Mouse (Mus musculus): ENCODE measurements around the gene Ripor3. TPM values are rescaled to one million over a fixed set of nuclear protein-coding genes. Genes with fewer than 3 reads are reported as not detected.

The Ripor3 gene
- polyA plus RNA-seq, 1 experiment = 2.4 TPM

DNA sequence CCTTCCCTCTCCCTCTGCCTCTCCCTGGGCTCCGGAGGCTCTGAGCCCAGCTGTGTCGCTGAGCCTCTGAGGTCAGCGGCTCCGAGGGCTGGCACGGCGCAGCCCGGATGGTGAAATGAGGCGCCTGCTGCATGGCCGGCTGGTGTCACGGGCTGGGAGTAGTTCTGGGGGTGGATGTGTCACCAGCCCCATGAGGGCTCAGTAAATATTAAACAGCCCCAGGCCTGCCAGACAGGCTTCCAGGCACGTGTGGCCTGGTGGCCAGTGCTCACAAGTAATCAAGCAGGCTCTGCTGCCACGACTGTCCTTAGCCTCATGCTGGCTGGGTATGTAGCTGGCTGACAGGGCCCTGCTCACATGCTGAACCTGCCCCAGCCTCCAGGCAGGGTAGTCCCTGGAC, 7.0 kb downstream of the Ripor3 start:
- Histone ChIP-seq H3K27ac (ENCODE audit: insufficient read depth, low read length) (no peak overlapping the region), H3K9ac (ENCODE audit: low read depth, poor library complexity, severe bottlenecking) (no peak overlapping the region), H3K36me3 (ENCODE audit: control insufficient read depth, insufficient read depth, low read length, poor library complexity, severe bottlenecking) (no peaks in the 10 kb centered on the region), H3K27me3 (ENCODE audit: control insufficient read depth, insufficient read depth, low read length, poor library complexity, severe bottlenecking) (no peaks in the 10 kb centered on the region), H3K9me3 (replicated peaks; ENCODE audit: control insufficient read depth, insufficient read depth, low read length, poor library complexity, severe bottlenecking) (no peaks in the 10 kb centered on the region), H3K4me1 (ENCODE audit: control insufficient read depth, insufficient read depth, low read length) (no peaks in the 10 kb centered on the region), H3K4me3 (ENCODE audit: low read depth, low read length) (no peak overlapping the region)
- no peak for TF ChIP-seq POLR2A (IDR thresholded peaks at IDR 0.05; ENCODE audit: insufficient read depth, low read length)
- TF ChIP-seq EP300 (IDR thresholded peaks at IDR 0.05; ENCODE audit: insufficient read depth, low read depth, low read length) = no peak
- TF ChIP-seq CTCF (IDR thresholded peaks at IDR 0.05; ENCODE audit: low read depth, low read length) = no peak

DNA sequence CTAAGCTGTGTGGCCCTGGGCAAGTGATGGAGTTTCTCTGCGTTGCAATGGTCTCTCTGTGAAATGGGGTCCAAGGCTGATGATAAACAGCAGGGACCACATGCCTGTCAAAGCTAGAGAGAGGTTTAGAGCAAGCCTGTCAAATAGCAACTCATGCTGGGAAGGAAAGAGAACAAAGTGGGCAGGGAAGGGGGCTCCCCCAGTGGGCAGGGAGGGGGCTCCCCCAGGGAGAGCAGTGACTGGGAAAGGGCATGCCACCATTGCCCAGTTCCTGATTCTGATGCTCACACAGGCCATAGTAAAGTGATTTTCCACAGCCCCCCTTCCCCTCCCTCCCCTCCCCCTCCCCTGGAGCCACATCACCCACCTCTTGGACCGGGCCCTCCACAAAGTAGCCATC, 7.5 kb downstream of the Ripor3 start:
- Histone ChIP-seq H3K27ac (ENCODE audit: insufficient read depth, low read length) (no peak overlapping the region), H3K9me3 (replicated peaks; ENCODE audit: control insufficient read depth, insufficient read depth, low read length, poor library complexity, severe bottlenecking) (no peaks in the 10 kb centered on the region), H3K36me3 (ENCODE audit: control insufficient read depth, insufficient read depth, low read length, poor library complexity, severe bottlenecking) (no peaks in the 10 kb centered on the region), H3K9ac (ENCODE audit: low read depth, poor library complexity, severe bottlenecking) (no peak overlapping the region), H3K4me1 (ENCODE audit: control insufficient read depth, insufficient read depth, low read length) (no peaks in the 10 kb centered on the region), H3K27me3 (ENCODE audit: control insufficient read depth, insufficient read depth, low read length, poor library complexity, severe bottlenecking) (no peaks in the 10 kb centered on the region), H3K4me3 (ENCODE audit: low read depth, low read length) (no peak overlapping the region)
- TF ChIP-seq EP300 (IDR thresholded peaks at IDR 0.05; ENCODE audit: insufficient read depth, low read depth, low read length) = no peak
- TF ChIP-seq CTCF (IDR thresholded peaks at IDR 0.05; ENCODE audit: low read depth, low read length) = no peak
- no peak for TF ChIP-seq POLR2A (IDR thresholded peaks at IDR 0.05; ENCODE audit: insufficient read depth, low read length)

DNA sequence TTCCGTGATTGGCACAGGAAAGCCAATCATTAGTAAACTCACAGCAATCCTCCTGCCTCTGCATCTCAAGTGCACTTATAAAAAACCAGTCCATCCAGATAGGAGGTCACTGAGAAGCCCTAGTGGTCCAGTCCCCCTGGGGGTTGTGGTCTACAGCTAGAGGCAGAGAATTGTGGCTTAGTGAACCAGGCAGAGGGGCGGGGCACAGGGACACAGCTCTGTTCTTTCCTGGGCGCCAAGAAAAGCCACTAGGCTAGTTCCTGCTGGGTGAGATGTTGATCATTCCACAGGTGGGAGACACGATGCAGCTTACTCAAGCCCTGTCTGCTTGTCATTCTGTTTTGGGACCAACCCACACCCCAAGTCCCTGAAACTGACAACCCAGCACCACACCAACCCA, 8.2 kb downstream of the Ripor3 start:
- H3K4me1 ChIP-seq (ENCODE audit: control insufficient read depth, insufficient read depth, low read length) = no peaks in the 10 kb centered on the region
- H3K27me3 ChIP-seq (ENCODE audit: control insufficient read depth, insufficient read depth, low read length, poor library complexity, severe bottlenecking) = no peaks in the 10 kb centered on the region
- TF ChIP-seq EP300 (IDR thresholded peaks at IDR 0.05; ENCODE audit: insufficient read depth, low read depth, low read length) (no peak), CTCF (IDR thresholded peaks at IDR 0.05; ENCODE audit: low read depth, low read length) (no peak), POLR2A (IDR thresholded peaks at IDR 0.05; ENCODE audit: insufficient read depth, low read length) (no peak)
- no peaks in the 10 kb centered on the region for H3K36me3 ChIP-seq (ENCODE audit: control insufficient read depth, insufficient read depth, low read length, poor library complexity, severe bottlenecking)
- no peak overlapping the region for H3K9ac ChIP-seq (ENCODE audit: low read depth, poor library complexity, severe bottlenecking)
- no peaks in the 10 kb centered on the region for H3K9me3 ChIP-seq (replicated peaks; ENCODE audit: control insufficient read depth, insufficient read depth, low read length, poor library complexity, severe bottlenecking)
- no peak overlapping the region for H3K27ac ChIP-seq (ENCODE audit: insufficient read depth, low read length)
- H3K4me3 ChIP-seq (ENCODE audit: low read depth, low read length) = no peak overlapping the region

DNA sequence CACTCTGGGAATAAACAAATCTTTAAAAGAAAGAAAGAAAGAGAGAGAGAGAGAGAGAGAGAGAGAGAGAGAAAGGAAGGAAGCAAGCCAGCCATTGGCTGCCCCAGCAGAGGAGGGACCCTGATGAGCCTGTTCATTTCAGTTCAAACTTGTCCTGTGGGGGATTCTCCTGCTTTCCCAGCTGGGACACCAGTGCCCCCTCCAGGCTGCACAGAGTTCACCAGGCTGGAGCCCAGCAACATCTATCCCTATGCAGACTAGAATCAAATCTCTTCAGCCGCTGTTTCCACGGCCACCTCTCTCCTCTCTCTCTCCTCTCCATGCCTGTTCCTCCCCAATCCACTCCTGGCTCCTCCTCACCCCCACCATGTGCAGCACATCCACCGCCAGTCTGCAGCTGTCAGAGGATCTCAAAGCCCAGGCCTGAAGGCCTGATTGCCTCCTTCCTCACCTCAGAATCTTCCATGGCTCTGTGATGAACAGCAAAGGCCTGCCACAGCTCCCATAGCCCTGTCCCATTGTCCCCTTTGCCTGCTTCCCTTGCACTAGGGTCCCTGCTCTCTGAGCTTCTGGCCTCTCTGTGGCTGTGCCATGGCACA, 11.2 kb downstream of the Ripor3 start:
- Histone ChIP-seq H3K36me3 (ENCODE audit: control insufficient read depth, insufficient read depth, low read length, poor library complexity, severe bottlenecking) (no peaks in the 10 kb centered on the region), H3K9me3 (replicated peaks; ENCODE audit: control insufficient read depth, insufficient read depth, low read length, poor library complexity, severe bottlenecking) (no peaks in the 10 kb centered on the region), H3K4me1 (ENCODE audit: control insufficient read depth, insufficient read depth, low read length) (no peaks in the 10 kb centered on the region), H3K27me3 (ENCODE audit: control insufficient read depth, insufficient read depth, low read length, poor library complexity, severe bottlenecking) (no peaks in the 10 kb centered on the region), H3K27ac (ENCODE audit: insufficient read depth, low read length) (no peak overlapping the region), H3K4me3 (ENCODE audit: low read depth, low read length) (no peak overlapping the region), H3K9ac (ENCODE audit: low read depth, poor library complexity, severe bottlenecking) (no peak overlapping the region)
- TF ChIP-seq CTCF (IDR thresholded peaks at IDR 0.05; ENCODE audit: low read depth, low read length) = peak; percentile 74
- no peak for TF ChIP-seq POLR2A (IDR thresholded peaks at IDR 0.05; ENCODE audit: insufficient read depth, low read length)
- no peak for TF ChIP-seq EP300 (IDR thresholded peaks at IDR 0.05; ENCODE audit: insufficient read depth, low read depth, low read length)

DNA sequence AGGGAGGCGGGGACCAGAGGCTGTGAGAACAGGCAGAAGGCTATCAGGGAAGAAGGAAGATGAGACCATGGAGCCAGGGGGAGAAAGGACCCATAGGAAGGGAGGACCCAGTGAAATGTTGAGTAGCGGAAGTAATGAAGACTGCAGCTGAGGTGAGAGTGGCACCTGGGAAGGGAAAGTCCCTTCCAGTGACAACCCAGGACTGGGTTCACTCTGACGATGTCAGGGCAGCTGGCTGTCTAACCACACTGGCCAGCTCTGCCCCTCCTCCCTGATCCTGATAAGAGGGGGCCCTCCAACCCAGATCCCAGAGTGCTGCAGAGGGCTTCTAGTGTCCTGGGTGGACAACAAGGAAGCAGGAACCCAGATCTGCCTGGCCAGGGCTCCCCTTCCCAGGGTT, 12.9 kb downstream of the Ripor3 start:
- no peaks in the 10 kb centered on the region for H3K36me3 ChIP-seq (ENCODE audit: control insufficient read depth, insufficient read depth, low read length, poor library complexity, severe bottlenecking)
- no peaks in the 10 kb centered on the region for H3K27me3 ChIP-seq (ENCODE audit: control insufficient read depth, insufficient read depth, low read length, poor library complexity, severe bottlenecking)
- no peaks in the 10 kb centered on the region for H3K4me1 ChIP-seq (ENCODE audit: control insufficient read depth, insufficient read depth, low read length)
- TF ChIP-seq CTCF (IDR thresholded peaks at IDR 0.05; ENCODE audit: low read depth, low read length) = no peak
- TF ChIP-seq POLR2A (IDR thresholded peaks at IDR 0.05; ENCODE audit: insufficient read depth, low read length) = no peak
- no peak for TF ChIP-seq EP300 (IDR thresholded peaks at IDR 0.05; ENCODE audit: insufficient read depth, low read depth, low read length)
- no peaks in the 10 kb centered on the region for H3K9me3 ChIP-seq (replicated peaks; ENCODE audit: control insufficient read depth, insufficient read depth, low read length, poor library complexity, severe bottlenecking)
- H3K4me3 ChIP-seq (ENCODE audit: low read depth, low read length) = no peak overlapping the region
- no peak overlapping the region for H3K27ac ChIP-seq (ENCODE audit: insufficient read depth, low read length)
- H3K9ac ChIP-seq (ENCODE audit: low read depth, poor library complexity, severe bottlenecking) = no peak overlapping the region

DNA sequence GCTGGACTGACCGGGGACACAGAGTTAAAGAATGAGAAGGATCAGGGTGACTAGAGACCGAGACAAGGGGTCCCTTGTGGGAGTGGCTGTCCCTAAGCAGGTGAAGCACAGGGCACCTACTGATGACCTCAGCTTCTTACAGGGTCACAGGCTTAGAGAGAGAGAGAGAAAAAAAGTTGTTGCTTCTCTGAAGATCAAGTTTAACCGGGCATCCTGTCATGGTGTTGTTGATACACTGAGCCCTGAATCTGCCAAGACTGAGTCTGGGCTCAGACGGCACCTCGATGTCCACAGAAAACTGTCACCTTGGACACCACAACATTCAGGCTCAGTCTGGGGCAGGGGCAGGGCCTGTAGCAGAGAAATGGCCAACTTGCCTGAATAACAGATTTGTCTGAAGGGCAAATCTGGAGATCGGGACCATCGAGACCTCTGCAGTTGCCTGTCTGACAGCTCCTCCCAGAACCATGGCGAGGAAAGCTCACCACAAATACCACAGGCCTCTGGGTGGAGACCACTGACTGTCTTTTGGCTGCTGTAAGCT, 13.7 kb downstream of the Ripor3 start:
- TF ChIP-seq CTCF (IDR thresholded peaks at IDR 0.05; ENCODE audit: low read depth, low read length) (no peak), POLR2A (IDR thresholded peaks at IDR 0.05; ENCODE audit: insufficient read depth, low read length) (no peak), EP300 (IDR thresholded peaks at IDR 0.05; ENCODE audit: insufficient read depth, low read depth, low read length) (no peak)
- Histone ChIP-seq H3K9me3 (replicated peaks; ENCODE audit: control insufficient read depth, insufficient read depth, low read length, poor library complexity, severe bottlenecking) (no peaks in the 10 kb centered on the region), H3K27ac (ENCODE audit: insufficient read depth, low read length) (no peak overlapping the region), H3K36me3 (ENCODE audit: control insufficient read depth, insufficient read depth, low read length, poor library complexity, severe bottlenecking) (no peaks in the 10 kb centered on the region), H3K4me3 (ENCODE audit: low read depth, low read length) (no peak overlapping the region), H3K4me1 (ENCODE audit: control insufficient read depth, insufficient read depth, low read length) (no peaks in the 10 kb centered on the region), H3K27me3 (ENCODE audit: control insufficient read depth, insufficient read depth, low read length, poor library complexity, severe bottlenecking) (no peaks in the 10 kb centered on the region), H3K9ac (ENCODE audit: low read depth, poor library complexity, severe bottlenecking) (no peak overlapping the region)
